40 mouse cellular contexts compared by ENCODE assay signal in genomic region chr11:6883045-6883444, GRCm38 (mm10). TPM values are rescaled to one million over a fixed set of nuclear protein-coding genes. Genes with fewer than 3 reads are reported as not detected.
"Had no signal": no experiment of that assay in that cellular context is flagged by ENCODE, and none has a peak within 500 bp of the region (broad histone marks: within the 10 kb centered on the region; RNA-seq: fewer than 3 reads in every experiment).

No protein-coding gene starts in this region.

RNA-seq across cellular contexts. Expression of gene Gm11983, which starts 45.6 kb away (rescaled TPM):
- total RNA-seq: heart, postnatal 10 days; heart, postnatal 14 days; heart, postnatal 25 days; heart, postnatal 36 days; heart, postnatal 4 days; hematopoietic stem cell, adult 5-6 weeks; hindbrain, postnatal 0 days; layer of hippocampus, adult 18-20 months; layer of hippocampus, adult 2 months; layer of hippocampus, adult 8-10 months; layer of hippocampus, postnatal 10 days; layer of hippocampus, postnatal 14 days; layer of hippocampus, postnatal 25 days; layer of hippocampus, postnatal 36 days; left cerebral cortex, adult 18-20 months; left cerebral cortex, adult 2 months; left cerebral cortex, adult 8-10 months had no signal
- polyA plus RNA-seq: heart, embryonic 13.5 days; heart, embryonic 14.5 days; heart, embryonic 15.5 days; heart, embryonic 16.5 days; heart, postnatal 0 days; hindbrain, embryonic 10.5 days; hindbrain, embryonic 11.5 days; hindbrain, embryonic 12.5 days; hindbrain, embryonic 13.5 days; hindbrain, embryonic 14.5 days; hindbrain, embryonic 15.5 days; hindbrain, embryonic 16.5 days; hindbrain, postnatal 0 days; inflammation-experienced regulatory T-cells, adult 6 months; intestine, embryonic 14.5 days; intestine, embryonic 15.5 days; intestine, embryonic 16.5 days; intestine, postnatal 0 days; kidney, adult 2 months; kidney, embryonic 14.5 days; kidney, embryonic 15.5 days; kidney, embryonic 16.5 days; kidney, postnatal 0 days; large intestine, adult 2 months had no signal
